Mouse (Mus musculus) liver, embryonic 14.5 days (tissue): ENCODE measurements around the gene Pdgfa. TPM values are rescaled to one million over a fixed set of nuclear protein-coding genes. Genes with fewer than 3 reads are reported as not detected.

Source experiments
- ATAC-seq: fragments of 200-750 bp; cut with Nextera tagmentation; 2 replicates; pipeline ENCODE4 v1.8.0; 2017; ENCODE audit warnings: moderate number of reproducible peaks, mild to moderate bottlenecking, moderate library complexity; ENCODE audit not compliant: insufficient read depth
- DNase-seq, 3 experiments: peaks; one replicate each; pipeline ENCODE4 v3.0.0-alpha.2; 2012 to 2013; ENCODE audit warnings: low read depth in 3 of 3, low spot score in 3 of 3
- H3K27ac ChIP-seq: fragments of 300-500 bp; sonication (generic); 2 replicates; pipeline ENCODE4 v1.5.1; 2014; ENCODE audit warnings: moderate library complexity, mild to moderate bottlenecking, control low read depth, inconsistent platforms
- H3K27me3 ChIP-seq: fragments of 300-500 bp; sonication (generic); 2 replicates; pipeline ENCODE4 v1.6.1; 2014; ENCODE audit warnings: mild to moderate bottlenecking, low read length, moderate library complexity; ENCODE audit not compliant: control insufficient read depth, insufficient read depth
- H3K36me3 ChIP-seq: fragments of 300-500 bp; sonication (generic); replicated peaks from 2 replicates; pipeline ENCODE4 v1.6.1; 2014; ENCODE audit warnings: low read depth; ENCODE audit not compliant: control insufficient read depth, insufficient read depth
- H3K4me1 ChIP-seq, 2 experiments: fragments of 200-500 bp in 1 of 2; fragments of 300-500 bp in 1 of 2; sonication (generic) in 1 of 2; replicated peaks; 2 replicates each; pipeline ENCODE4 v1.6.1; 2012 to 2014; ENCODE audit warnings: antibody characterized with exemption in 1 of 2, inconsistent platforms in 1 of 2, low read length in 1 of 2; ENCODE audit not compliant: control insufficient read depth in 2 of 2, insufficient read depth in 2 of 2
- H3K4me2 ChIP-seq: fragments of 300-500 bp; sonication (generic); 2 replicates; pipeline ENCODE4 v1.6.1; 2014; ENCODE audit warnings: low read depth, mild to moderate bottlenecking, control low read depth, moderate library complexity
- H3K4me3 ChIP-seq, 2 experiments: fragments of 200-500 bp in 1 of 2; fragments of 300-500 bp in 1 of 2; sonication (generic) in 1 of 2; 2 replicates each; pipeline ENCODE4 v1.5.1; 2012 to 2014; ENCODE audit warnings: low read depth in 2 of 2, low read length in 2 of 2, mild to moderate bottlenecking in 2 of 2, control low read depth in 1 of 2, inconsistent platforms in 1 of 2, moderate library complexity in 1 of 2; ENCODE audit not compliant: insufficient read depth in 1 of 2
- H3K9ac ChIP-seq: fragments of 300-500 bp; sonication (generic); replicated peaks from 2 replicates; pipeline ENCODE4 v1.6.1; 2014; ENCODE audit warnings: mild to moderate bottlenecking, control low read depth, moderate library complexity
- H3K9me3 ChIP-seq: fragments of 300-500 bp; sonication (generic); 2 replicates; pipeline ENCODE4 v1.6.1; 2016; ENCODE audit warnings: low read length, mixed read lengths; ENCODE audit not compliant: control insufficient read depth
- CTCF ChIP-seq: IDR thresholded peaks from 2 replicates; pipeline ENCODE4 v1.5.1; 2016; ENCODE audit warnings: antibody characterized with exemption, low read depth, control low read depth
- EP300 ChIP-seq: IDR thresholded peaks from 2 replicates; pipeline ENCODE4 v1.6.1; 2016; ENCODE audit warnings: antibody characterized with exemption, low read depth
- WGBS: fragments of 180-500 bp; shearing (Covaris S2); extraction: QIAGEN DNeasy Blood & Tissue Kit; methylation state at CpG from one replicate; pipeline ENCODE4 v1.1.7; 2014; ENCODE audit not compliant: insufficient replicate concordance; 5-methylcytosine and 5-hydroxymethylcytosine counted together
- polyA plus RNA-seq, 2 experiments: library from polyadenylated mRNA; depleted of rRNA in 1 of 2; stranded (reverse) in 1 of 2; unstranded in 1 of 2; fragments of >200 nt; fragmentation: Nextera tagmentation in 1 of 2; extraction: Ambion mirVana in 1 of 2; gene quantifications; 2 replicates each; pipeline versions ENCODE4 v1.2.1 to v1.2.3; 2012 to 2014

Gene Pdgfa
- polyA plus RNA-seq, 2 experiments, result 0.39 to 1.5 TPM

- Histone ChIP-seq H3K27ac (no peak overlapping the region), H3K27me3 (peaks cover 54% of the 10 kb centered on the region), H3K4me3 (no peak overlapping the region), H3K9me3 (no peaks in the 10 kb centered on the region), H3K9ac (no peak overlapping the region), H3K4me2 (no peak overlapping the region), H3K4me1 (no peaks in the 10 kb centered on the region), H3K36me3 (no peaks in the 10 kb centered on the region)
- WGBS, result 43% methylated on average over 7 of the region's 7 CpGs
- DNase-seq (no peak), ATAC-seq (no peak)
- no peak for TF ChIP-seq EP300
- no peak for TF ChIP-seq CTCF
These were observed 2.5 kb upstream of the Pdgfa start for GRCm38 (mm10) chr5:138999716-139000115.

- 2% methylated on average over 30 of the region's 30 CpGs for WGBS
- Histone ChIP-seq H3K27ac (no peak overlapping the region), H3K36me3 (no peaks in the 10 kb centered on the region), H3K4me1 (no peaks in the 10 kb centered on the region), H3K9ac (no peak overlapping the region), H3K27me3 (peaks cover 70% of the 10 kb centered on the region), H3K4me2 (peak overlapping the region; percentile 43), H3K4me3 (no peak overlapping the region), H3K9me3 (no peaks in the 10 kb centered on the region)
- ATAC-seq (no peak), DNase-seq (no peak)
- TF ChIP-seq EP300, result no peak
- TF ChIP-seq CTCF, result no peak
These were observed 888 bp upstream of the Pdgfa start for GRCm38 (mm10) chr5:138997936-138998580.

GRCm38 (mm10) chr5:138996322-138997073, 672 bp downstream of the Pdgfa start:
- WGBS, result 5% methylated on average over 24 of the region's 24 CpGs
- ATAC-seq (no peak), DNase-seq (no peak)
- Histone ChIP-seq H3K4me3 (no peak overlapping the region), H3K27me3 (peaks cover 86% of the 10 kb centered on the region), H3K27ac (no peak overlapping the region), H3K4me2 (peak overlapping the region; percentile 54), H3K4me1 (no peaks in the 10 kb centered on the region), H3K9ac (no peak overlapping the region), H3K9me3 (no peaks in the 10 kb centered on the region), H3K36me3 (no peaks in the 10 kb centered on the region)
- TF ChIP-seq CTCF (peak; percentile 38; the same call in 1 of the 2 replicates), EP300 (no peak)

- Histone ChIP-seq H3K4me2 (peak overlapping the region; percentile 54), H3K4me3 (peak overlapping the region in 1 of 2 experiments; percentile 50; a peak in 2 of 4 replicates), H3K36me3 (no peaks in the 10 kb centered on the region), H3K27ac (no peak overlapping the region), H3K27me3 (peaks cover 90% of the 10 kb centered on the region), H3K9ac (no peak overlapping the region), H3K4me1 (no peaks in the 10 kb centered on the region), H3K9me3 (no peaks in the 10 kb centered on the region)
- WGBS, result 1% methylated on average over 49 of the region's 52 CpGs
- TF ChIP-seq CTCF (0 out of 2 replicates have a peak, but pooled peaks have one; percentile 6), EP300 (no peak)
- ATAC-seq (0 out of 2 replicates have a peak, but pooled peaks have one; percentile 19), DNase-seq (no peak)
These were observed 1.4 kb downstream of the Pdgfa start for GRCm38 (mm10) chr5:138995721-138996311.
